Mouse (Mus musculus) subcutaneous adipose tissue, adult 2 months (tissue): ENCODE measurements around the gene Teddm1a. TPM values are rescaled to one million over a fixed set of nuclear protein-coding genes. Genes with fewer than 3 reads are reported as not detected.

Experiments used
- polyA plus RNA-seq: library from polyadenylated mRNA; depleted of rRNA; stranded (reverse); fragments of >200 nt; gene quantifications from 2 replicates; pipeline ENCODE4 v1.2.3, GENCODE M21; 2012; ENCODE audit warnings: low replicate concordance; rRNA removed

The Teddm1a gene
- polyA plus RNA-seq, result 0.32 and 1.1 TPM in 2 replicates

GRCm38 (mm10) chr1:153891442-153891841 is at the start of gene Teddm1a:
Teddm1a (plus strand) TSS chr1:153891742.

GRCm38 (mm10) chr1:153844042-153844441 is 47.5 kb upstream of the Teddm1a start, which contains the start of gene Rgsl1:
Rgsl1 (minus strand) TSS chr1:153844142.

GRCm38 (mm10) chr1:153874045-153874444 is 17.5 kb upstream of the Teddm1a start, which contains the start of gene Teddm1b:
Teddm1b (plus strand) TSS chr1:153874345.

GRCm38 (mm10) chr1:153899731-153900380 is 8.3 kb downstream of the Teddm1a start, which contains the start of the genes Glul and Teddm2:
Glul (plus strand) TSS chr1:153899944.
Teddm2 (minus strand) TSS chr1:153900228.

Other genes starting within 250 kb of the Teddm1a start
- gene Rgs8, start 238.7 kb upstream of the Teddm1a start, polyA plus RNA-seq, result 0.01 and 0.03 TPM in 2 replicates
- 2.0 and 5.3 TPM in 2 replicates for gene Rgs16, start 151.4 kb upstream of the Teddm1a start, polyA plus RNA-seq
- gene Rnasel, start 142.3 kb upstream of the Teddm1a start, polyA plus RNA-seq, result 10.7 and 13.3 TPM in 2 replicates
- gene Rgsl1, start 47.6 kb upstream of the Teddm1a start, polyA plus RNA-seq, result 0.33 and 1.2 TPM in 2 replicates
- gene Teddm1b, start 17.4 kb upstream of the Teddm1a start, polyA plus RNA-seq, result 0.04 and 0.28 TPM in 2 replicates
- gene Glul, start 8.2 kb downstream of the Teddm1a start, polyA plus RNA-seq, result 927 and 1,223 TPM in 2 replicates
- 1.1 and 2.0 TPM in 2 replicates for gene Teddm2, start 8.5 kb downstream of the Teddm1a start, polyA plus RNA-seq